In the genomic region with DNA sequence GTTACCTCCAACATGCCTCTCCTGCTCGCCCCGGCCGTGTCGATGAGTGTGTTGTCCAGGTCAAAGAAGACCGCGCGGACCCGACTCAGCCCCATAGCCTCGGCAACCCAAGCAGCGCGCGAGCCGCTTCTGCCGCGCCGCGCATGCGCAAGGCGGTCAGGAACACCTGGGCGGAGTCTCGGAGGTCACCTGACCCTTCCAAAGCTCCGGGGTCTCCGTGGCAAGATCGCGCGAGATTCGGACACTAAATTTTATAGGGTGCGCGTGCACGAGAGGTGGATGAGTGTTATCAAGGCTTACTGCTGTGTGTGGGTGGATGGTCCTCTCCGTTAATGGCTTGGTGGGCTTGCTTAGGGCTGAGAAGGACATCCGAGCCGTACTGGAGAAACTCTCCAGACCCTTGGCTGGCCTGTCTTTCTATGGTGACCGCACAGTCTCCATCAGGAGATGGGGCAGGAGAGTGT, we compare ENCODE assay signal across 1 mouse cellular context.
TF ChIP-seq lines count a peak whose summit lies in the region.

A gene (minus strand): TSS at position 151 of the 464 bp plus-strand sequence.
A gene (minus strand): TSS at position 167 of the 464 bp plus-strand sequence.

TF ChIP-seq in CH12.LX, 34 proteins besides CTCF, POLR2A, EP300 and RAD21 (continued from another document):
- TF ChIP-seq ZNF384 (IDR thresholded peaks at IDR 0.05; ENCODE audit: low read depth, low read length) (no peak), TBP (conservative IDR thresholded peaks at IDR 0.05; ENCODE audit: low read depth, low read length) (peak; percentile 94), GABPA (IDR thresholded peaks at IDR 0.05; ENCODE audit: insufficient replicate concordance, low read depth, low read length) (no peak), USF1 (IDR thresholded peaks at IDR 0.05; ENCODE audit: low read depth, low read length) (peak; percentile 91), POLR2AphosphoS2 (IDR thresholded peaks at IDR 0.05; ENCODE audit: low read depth, low read length) (peak; percentile 81; the same call in 1 of the 2 replicates), MXI1 (IDR thresholded peaks at IDR 0.05; ENCODE audit: low read depth, low read length) (peak; percentile 76), NELFE (IDR thresholded peaks at IDR 0.05; ENCODE audit: low read depth, low read length) (peak; percentile 97), ETS1 (conservative IDR thresholded peaks at IDR 0.05; ENCODE audit: low read depth, low read length) (no peak), MAX (IDR thresholded peaks at IDR 0.05; ENCODE audit: low read length) (peak; percentile 83), IRF4 (IDR thresholded peaks at IDR 0.05; ENCODE audit: low read depth, low read length) (no peak), JUN (IDR thresholded peaks at IDR 0.05; ENCODE audit: insufficient read depth, low read depth, low read length) (no peak), ZC3H11A (IDR thresholded peaks at IDR 0.05; ENCODE audit: low read depth, low read length) (no peak), USF2 (conservative IDR thresholded peaks at IDR 0.05; ENCODE audit: low read depth, low read length) (peak; percentile 84), SMC3 (IDR thresholded peaks at IDR 0.05; ENCODE audit: low read depth, low read length) (no peak), ZKSCAN1 (IDR thresholded peaks at IDR 0.05; ENCODE audit: borderline replicate concordance, low read depth, low read length) (no peak), KAT2A (IDR thresholded peaks at IDR 0.05; ENCODE audit: insufficient replicate concordance, low read length) (0 out of 2 replicates have a peak, but pooled peaks have one; percentile 62), JUND (conservative IDR thresholded peaks at IDR 0.05; ENCODE audit: low read depth, low read length) (no peak), TCF12 (IDR thresholded peaks at IDR 0.05; ENCODE audit: low read depth, low read length) (peak; percentile 93), NRF1 (IDR thresholded peaks at IDR 0.05; ENCODE audit: low read depth, low read length) (peak; percentile 90), RCOR1 (conservative IDR thresholded peaks at IDR 0.05; ENCODE audit: low read depth, low read length) (no peak), MEF2A (IDR thresholded peaks at IDR 0.05; ENCODE audit: borderline replicate concordance, low read depth, low read length) (no peak), HCFC1 (IDR thresholded peaks at IDR 0.05; ENCODE audit: low read depth, low read length) (peak; percentile 65), UBTF (IDR thresholded peaks at IDR 0.05; ENCODE audit: low read depth, low read length) (no peak)
